In genomic region chr3:127316717-127317116, GRCm38 (mm10) we compare ENCODE assay signal across 25 mouse cellular contexts.
"Had no signal": no experiment of that assay in that cellular context is flagged by ENCODE, and none has a peak within 500 bp of the region (broad histone marks: within the 10 kb centered on the region; RNA-seq: fewer than 3 reads in every experiment).

No protein-coding gene starts in this region.

- ATAC-seq: hindbrain, postnatal 0 days; intestine, postnatal 0 days; liver, embryonic 12.5 days had no signal

- H3K4me3 ChIP-seq: gastrocnemius, adult 2 months; heart, adult 2 months; heart, embryonic 13.5 days; heart, embryonic 15.5 days; kidney, embryonic 15.5 days; limb, embryonic 13.5 days; limb, embryonic 15.5 days; liver, embryonic 12.5 days had no signal

- H3K9ac ChIP-seq: heart, embryonic 13.5 days; heart, embryonic 15.5 days; hindbrain, embryonic 14.5 days; kidney, embryonic 15.5 days; limb, embryonic 13.5 days; limb, embryonic 15.5 days; liver, embryonic 12.5 days had no signal

- DNase-seq: gastrocnemius, adult 2 months; gastrocnemius, postnatal 10 days; gastrocnemius, postnatal 25 days; heart, adult 11 months; heart, adult 2 months; heart, postnatal 14 days; heart, postnatal 36 days; kidney, adult 2 months; kidney, adult 9 months; kidney, postnatal 14 days; kidney, postnatal 36 days; layer of hippocampus, adult 9-11 months; layer of hippocampus, postnatal 36 days; left cerebral cortex, postnatal 4 days had no signal

- H3K27ac ChIP-seq: gastrocnemius, adult 2 months; heart, adult 2 months; heart, embryonic 13.5 days; heart, embryonic 15.5 days; hindbrain, embryonic 14.5 days; hindbrain, postnatal 0 days; kidney, embryonic 15.5 days; kidney, postnatal 0 days; limb, embryonic 13.5 days; limb, embryonic 15.5 days; liver, embryonic 12.5 days had no signal

- H3K4me2 ChIP-seq: heart, embryonic 11.5 days; heart, embryonic 13.5 days; heart, embryonic 15.5 days; hindbrain, embryonic 14.5 days; kidney, embryonic 15.5 days; limb, embryonic 13.5 days; limb, embryonic 15.5 days; liver, embryonic 12.5 days had no signal

- H3K9me3 ChIP-seq: heart, embryonic 13.5 days; heart, embryonic 15.5 days; kidney, embryonic 15.5 days; limb, embryonic 13.5 days; limb, embryonic 15.5 days; liver, embryonic 12.5 days had no signal

- H3K36me3 ChIP-seq: heart, embryonic 13.5 days; heart, embryonic 15.5 days; kidney, embryonic 15.5 days; limb, embryonic 13.5 days; limb, embryonic 15.5 days; liver, embryonic 12.5 days had no signal

- H3K27me3 ChIP-seq: heart, embryonic 13.5 days; heart, embryonic 15.5 days; kidney, embryonic 15.5 days; limb, embryonic 13.5 days; limb, embryonic 15.5 days; liver, embryonic 12.5 days had no signal

- H3K4me1 ChIP-seq: heart, embryonic 13.5 days; heart, embryonic 15.5 days; kidney, embryonic 15.5 days; limb, embryonic 15.5 days; liver, embryonic 12.5 days had no signal
